Mouse (Mus musculus) stomach, embryonic 14.5 days (tissue): Measurements from ENCODE around the gene Rab11fip3. TPM values are rescaled to one million over a fixed set of nuclear protein-coding genes. Genes with fewer than 3 reads are reported as not detected.

ENCODE experiments used
- ATAC-seq: fragments of 200-750 bp; cut with Nextera tagmentation; 2 replicates; pipeline ENCODE4 v1.8.0; 2017; ENCODE audit warnings: low read depth, moderate TSS enrichment; ENCODE audit not compliant: insufficient number of reproducible peaks, insufficient read depth, low FRiP score
- H3K27ac ChIP-seq: fragments of 300-500 bp; sonication (generic); 2 replicates; pipeline ENCODE4 v1.5.1; 2014; ENCODE audit warnings: mild to moderate bottlenecking, low read length, moderate library complexity, mixed read lengths
- H3K27me3 ChIP-seq: fragments of 300-500 bp; sonication (generic); 2 replicates; pipeline ENCODE4 v1.6.1; 2014; ENCODE audit warnings: low read length, control low read depth, mixed read lengths; ENCODE audit not compliant: control insufficient read depth, insufficient read depth
- H3K36me3 ChIP-seq: fragments of 300-500 bp; sonication (generic); 2 replicates; pipeline ENCODE4 v1.6.1; 2014; ENCODE audit warnings: mild to moderate bottlenecking, control low read depth, low read length, moderate library complexity, mixed read lengths; ENCODE audit not compliant: control insufficient read depth, insufficient read depth
- H3K4me1 ChIP-seq: fragments of 300-500 bp; sonication (generic); 2 replicates; pipeline ENCODE4 v1.6.1; 2014; ENCODE audit warnings: low read length, control low read depth, mixed read lengths; ENCODE audit not compliant: control insufficient read depth, insufficient read depth
- H3K4me2 ChIP-seq: fragments of 300-500 bp; sonication (generic); replicated peaks from 2 replicates; pipeline ENCODE4 v1.6.1; 2014; ENCODE audit warnings: low read depth, low read length, control low read depth
- H3K4me3 ChIP-seq: fragments of 300-500 bp; sonication (generic); 2 replicates; pipeline ENCODE4 v1.5.1; 2014; ENCODE audit warnings: low read depth, low read length, control low read depth
- H3K9ac ChIP-seq: fragments of 300-500 bp; sonication (generic); replicated peaks from 2 replicates; pipeline ENCODE4 v1.6.1; 2014; ENCODE audit warnings: low read depth, mild to moderate bottlenecking, control low read depth, low read length, moderate library complexity, mixed read lengths
- H3K9me3 ChIP-seq: fragments of 300-500 bp; sonication (generic); 2 replicates; pipeline ENCODE4 v1.6.1; 2016; ENCODE audit warnings: low read depth, low read length, control low read depth; ENCODE audit not compliant: control insufficient read depth
- WGBS: fragments of 180-500 bp; shearing (Covaris S2); extraction: QIAGEN DNeasy Blood & Tissue Kit; methylation state at CpG from one replicate; pipeline ENCODE4 v1.1.7; 2014; 5-methylcytosine and 5-hydroxymethylcytosine counted together
- polyA plus RNA-seq: library from polyadenylated mRNA; unstranded; fragments of >200 nt; fragmentation: Nextera tagmentation; extraction: Ambion mirVana; gene quantifications from 2 replicates; pipeline ENCODE4 v1.2.1, GENCODE M21; 2014

The Rab11fip3 gene
- polyA plus RNA-seq, 1 experiment from 2014 or later = 11.4 TPM

DNA sequence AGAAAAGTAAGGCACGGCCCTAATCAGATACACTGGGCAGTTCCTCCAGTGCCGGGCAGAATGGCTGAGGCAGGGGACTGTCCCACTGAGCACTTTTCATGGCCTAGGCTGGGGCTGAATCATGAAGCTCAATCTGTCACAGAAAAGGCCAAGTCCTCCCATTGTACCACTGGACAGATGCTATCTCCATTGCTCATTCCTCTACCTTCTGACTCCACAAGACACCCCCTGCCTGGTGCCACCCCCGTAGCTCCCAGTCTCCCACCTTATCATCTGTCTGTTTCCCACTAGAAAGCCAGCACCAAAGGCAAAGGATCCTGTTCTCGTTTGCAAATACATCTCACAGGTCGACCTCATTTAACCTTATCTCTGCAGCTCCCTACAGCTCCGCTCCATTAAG, 37.3 kb downstream of the Rab11fip3 start:
- Histone ChIP-seq H3K36me3 (peaks cover 5% of the 10 kb centered on the region; the same call in 1 of the 2 replicates), H3K27me3 (no peaks in the 10 kb centered on the region), H3K4me3 (no peak overlapping the region), H3K4me1 (no peaks in the 10 kb centered on the region), H3K9me3 (no peaks in the 10 kb centered on the region), H3K27ac (no peak overlapping the region), H3K9ac (no peak overlapping the region), H3K4me2 (no peak overlapping the region)
- 77% methylated on average over 6 of the region's 6 CpGs for WGBS
- ATAC-seq = no peak

DNA sequence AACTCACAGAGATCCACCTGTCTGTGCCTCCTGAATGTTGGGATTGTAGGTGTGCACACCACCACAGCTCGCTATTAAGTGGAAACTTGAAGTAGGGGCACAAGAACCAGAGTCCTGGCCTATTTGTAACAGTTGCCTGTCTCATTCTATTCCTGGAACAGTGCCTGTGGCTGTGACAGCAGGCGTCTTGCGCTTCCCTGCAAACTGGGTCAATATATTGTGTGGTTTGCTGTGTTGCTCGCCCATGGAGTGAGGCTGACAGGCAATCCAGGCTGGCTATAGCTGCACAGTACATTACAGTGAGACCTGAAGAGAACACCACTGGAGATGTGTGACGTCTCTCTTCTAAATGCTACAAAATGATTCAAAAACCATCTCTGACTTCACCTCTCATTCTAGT, 37.8 kb downstream of the Rab11fip3 start:
- Histone ChIP-seq H3K4me2 (no peak overlapping the region), H3K4me1 (no peaks in the 10 kb centered on the region), H3K9ac (no peak overlapping the region), H3K36me3 (peaks cover 5% of the 10 kb centered on the region; the same call in 1 of the 2 replicates), H3K4me3 (no peak overlapping the region), H3K27ac (no peak overlapping the region), H3K9me3 (no peaks in the 10 kb centered on the region), H3K27me3 (no peaks in the 10 kb centered on the region)
- ATAC-seq = no peak
- WGBS = 90% methylated on average over 5 of the region's 5 CpGs

DNA sequence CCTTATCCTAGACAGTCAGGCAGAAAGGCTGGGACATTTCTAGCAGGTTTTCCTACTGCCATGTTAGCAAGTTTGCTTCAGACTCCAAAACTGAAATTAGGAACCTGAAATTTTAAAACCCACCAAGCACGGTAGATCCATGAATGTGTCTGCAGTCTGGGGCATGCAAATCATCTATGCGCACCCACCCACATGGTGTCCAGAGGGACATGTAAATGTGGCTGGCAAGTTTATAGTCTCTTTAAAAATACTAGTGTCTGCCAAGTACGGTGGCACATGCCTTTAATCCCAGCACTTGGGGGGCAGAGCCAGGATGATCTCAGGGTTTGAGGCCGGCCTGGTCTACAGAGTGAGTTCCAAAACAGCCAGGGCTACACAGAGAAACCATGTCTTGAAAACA, 41.1 kb downstream of the Rab11fip3 start:
- Histone ChIP-seq H3K9me3 (no peaks in the 10 kb centered on the region), H3K27ac (no peak overlapping the region), H3K4me2 (no peak overlapping the region), H3K9ac (no peak overlapping the region), H3K36me3 (no peaks in the 10 kb centered on the region; the same call in 1 of the 2 replicates), H3K27me3 (no peaks in the 10 kb centered on the region), H3K4me1 (no peaks in the 10 kb centered on the region), H3K4me3 (no peak overlapping the region)
- WGBS = 95% methylated on average over 4 of the region's 4 CpGs
- no peak for ATAC-seq

DNA sequence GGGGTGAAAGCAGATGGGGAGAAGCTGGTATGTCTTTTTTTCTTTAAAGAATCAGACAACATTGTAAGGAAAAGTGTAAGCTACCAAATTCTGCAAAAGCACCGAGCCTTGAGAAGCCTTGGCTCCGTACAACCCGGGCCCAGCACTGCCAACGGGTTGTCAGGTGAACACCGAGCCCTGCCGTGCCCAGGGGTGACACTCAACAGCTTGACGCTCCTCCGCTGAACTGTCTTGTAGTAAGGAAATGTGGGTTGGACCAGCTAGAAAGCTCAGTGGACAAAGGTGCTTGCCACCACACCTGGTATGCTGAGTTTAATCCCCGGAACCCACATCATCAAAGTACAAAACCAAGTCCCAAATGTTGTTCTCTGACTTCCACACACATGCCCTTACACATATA, 44.7 kb downstream of the Rab11fip3 start:
- Histone ChIP-seq H3K27me3 (no peaks in the 10 kb centered on the region), H3K4me3 (no peak overlapping the region), H3K9ac (no peak overlapping the region), H3K27ac (no peak overlapping the region), H3K4me2 (no peak overlapping the region), H3K36me3 (no peaks in the 10 kb centered on the region), H3K4me1 (no peaks in the 10 kb centered on the region), H3K9me3 (no peaks in the 10 kb centered on the region)
- 93% methylated on average over 9 of the region's 9 CpGs for WGBS
- no peak for ATAC-seq

DNA sequence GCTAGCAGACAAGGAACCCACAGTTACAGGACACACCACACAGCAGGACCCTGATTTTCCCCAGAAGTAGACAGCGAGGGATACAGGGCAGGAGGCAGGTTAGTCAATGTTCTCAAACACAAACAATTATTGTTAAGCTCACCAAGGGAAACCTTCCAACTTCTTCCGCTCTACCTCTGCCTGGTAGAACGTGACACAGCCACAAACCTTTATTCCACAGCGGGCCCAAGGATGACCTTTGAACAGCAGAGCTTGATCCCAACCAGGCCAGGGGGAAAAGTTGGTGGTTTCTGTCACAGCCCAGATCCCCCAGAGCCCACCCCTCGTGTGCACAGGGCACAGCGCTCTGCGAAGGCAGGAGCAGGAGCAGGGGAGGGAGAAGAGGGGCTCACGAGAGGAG, 45.4 kb downstream of the Rab11fip3 start:
- Histone ChIP-seq H3K36me3 (no peaks in the 10 kb centered on the region), H3K9me3 (no peaks in the 10 kb centered on the region), H3K4me1 (no peaks in the 10 kb centered on the region), H3K9ac (no peak overlapping the region), H3K4me3 (no peak overlapping the region), H3K27me3 (no peaks in the 10 kb centered on the region), H3K27ac (no peak overlapping the region), H3K4me2 (no peak overlapping the region)
- 92% methylated on average over 8 of the region's 8 CpGs for WGBS
- no peak for ATAC-seq

DNA sequence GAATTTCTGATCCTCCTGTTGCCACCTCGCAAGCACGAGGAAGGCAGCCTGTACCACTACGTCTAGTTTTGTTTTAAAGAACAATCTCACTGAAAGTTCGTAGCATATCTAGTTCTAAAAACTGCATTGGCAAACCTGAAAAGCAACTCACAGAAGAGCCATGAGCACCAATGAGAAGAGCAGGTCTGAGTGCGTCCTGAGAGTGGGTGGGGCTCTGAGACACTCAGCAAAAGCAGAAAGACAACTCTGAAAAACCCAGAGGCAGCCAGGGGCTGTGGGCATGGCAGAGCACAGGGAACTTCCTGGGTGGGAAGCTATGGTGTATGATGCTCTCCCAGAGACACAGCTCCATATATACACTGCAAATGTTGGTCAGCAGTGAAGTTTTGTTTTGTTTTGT, 46.2 kb downstream of the Rab11fip3 start:
- no peak for ATAC-seq
- Histone ChIP-seq H3K4me2 (no peak overlapping the region), H3K27ac (no peak overlapping the region), H3K9me3 (no peaks in the 10 kb centered on the region), H3K36me3 (no peaks in the 10 kb centered on the region), H3K9ac (no peak overlapping the region), H3K4me1 (no peaks in the 10 kb centered on the region), H3K4me3 (no peak overlapping the region), H3K27me3 (no peaks in the 10 kb centered on the region)
- 89% methylated on average over 5 of the region's 5 CpGs for WGBS

DNA sequence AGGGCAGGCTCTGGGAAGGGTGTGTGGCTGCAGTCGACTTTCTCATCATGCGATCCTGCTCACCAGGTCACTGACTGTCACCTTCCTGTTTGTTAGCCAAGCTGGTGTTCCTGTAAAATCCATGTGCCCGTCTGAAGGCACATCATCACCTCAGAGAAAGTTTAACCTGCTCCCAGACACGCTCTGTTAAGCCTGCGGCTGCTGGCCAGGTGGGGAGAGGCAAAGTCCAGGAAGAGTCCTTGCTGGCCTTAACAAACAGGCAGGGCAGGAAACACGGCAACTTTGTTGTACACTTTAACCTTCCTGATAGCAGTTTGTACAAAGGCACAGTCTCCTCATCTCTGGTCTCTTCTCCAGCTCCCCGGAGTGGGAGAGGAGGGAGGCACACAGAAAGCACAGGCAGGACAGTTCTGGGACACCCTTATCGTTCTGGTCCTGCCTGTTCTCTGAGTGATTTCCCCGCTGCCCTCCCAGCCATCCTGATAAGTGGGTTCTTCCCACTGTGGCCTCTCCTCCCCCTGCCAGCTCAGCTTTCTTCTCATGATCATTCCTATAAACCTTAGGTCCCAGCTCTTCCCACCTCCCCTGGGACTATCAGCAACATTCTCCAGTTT, 47.5 kb downstream of the Rab11fip3 start:
- no peak overlapping the region for H3K4me2 ChIP-seq
- H3K9ac ChIP-seq = no peak overlapping the region
- ATAC-seq = no peak
- WGBS = 62% methylated on average over 9 of the region's 9 CpGs
- H3K27me3 ChIP-seq = no peaks in the 10 kb centered on the region
- no peaks in the 10 kb centered on the region for H3K36me3 ChIP-seq
- no peak overlapping the region for H3K4me3 ChIP-seq
- no peak overlapping the region; the same call in 1 of the 2 replicates for H3K27ac ChIP-seq
- no peaks in the 10 kb centered on the region for H3K4me1 ChIP-seq
- no peaks in the 10 kb centered on the region for H3K9me3 ChIP-seq

DNA sequence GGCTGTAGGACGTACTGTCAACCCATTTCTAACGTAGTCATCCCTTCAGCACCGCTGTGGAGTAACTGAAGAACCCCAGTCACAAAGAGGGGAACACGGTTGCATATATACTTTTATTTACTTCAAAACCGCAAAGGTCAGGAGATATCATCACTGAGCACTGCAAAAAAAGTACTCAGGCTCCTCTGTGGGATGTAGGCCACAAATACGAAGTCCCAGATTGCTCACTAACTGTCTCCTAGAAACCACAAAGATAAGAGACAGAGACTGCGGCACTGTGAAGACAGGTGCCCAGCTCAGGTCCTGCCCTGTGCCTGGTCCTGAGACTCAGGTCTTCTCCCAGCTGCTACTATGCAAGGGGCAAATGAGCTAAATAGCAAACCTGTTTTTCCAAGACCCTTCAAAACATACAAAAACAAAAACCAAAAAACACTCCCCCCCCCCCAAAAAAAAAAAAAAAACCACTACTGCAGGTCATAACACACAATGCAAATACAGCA, 48.5 kb downstream of the Rab11fip3 start:
- no peaks in the 10 kb centered on the region for H3K4me1 ChIP-seq
- H3K4me2 ChIP-seq = no peak overlapping the region
- H3K27ac ChIP-seq = no peak overlapping the region
- no peak overlapping the region for H3K9ac ChIP-seq
- H3K9me3 ChIP-seq = no peaks in the 10 kb centered on the region
- no peaks in the 10 kb centered on the region for H3K36me3 ChIP-seq
- WGBS = 87% methylated on average over 7 of the region's 7 CpGs
- no peaks in the 10 kb centered on the region for H3K27me3 ChIP-seq
- no peak overlapping the region for H3K4me3 ChIP-seq
- ATAC-seq = no peak

DNA sequence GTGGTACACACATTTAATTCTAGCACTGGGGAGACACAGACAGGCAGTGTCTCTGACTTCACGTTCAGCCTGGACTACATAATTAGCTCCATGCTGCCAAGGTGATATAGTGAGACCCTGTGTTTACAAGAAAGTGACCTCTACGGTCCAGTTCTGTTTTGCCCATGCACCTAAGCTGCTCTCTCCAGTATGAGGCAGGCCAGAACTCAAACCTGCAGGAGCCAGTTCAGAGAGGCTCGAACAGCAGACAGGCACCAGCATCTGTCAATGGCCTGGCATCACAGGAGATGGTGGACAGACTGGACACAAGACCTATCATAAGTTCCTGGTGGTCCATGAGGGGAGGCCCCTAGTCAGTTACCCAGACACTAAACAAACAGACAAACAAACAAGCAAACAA, 51.0 kb downstream of the Rab11fip3 start:
- Histone ChIP-seq H3K9ac (no peak overlapping the region), H3K27ac (no peak overlapping the region), H3K36me3 (peaks cover 12% of the 10 kb centered on the region), H3K27me3 (no peaks in the 10 kb centered on the region), H3K9me3 (no peaks in the 10 kb centered on the region), H3K4me1 (no peaks in the 10 kb centered on the region), H3K4me2 (no peak overlapping the region), H3K4me3 (no peak overlapping the region)
- ATAC-seq = no peak
- 46% methylated on average over 3 of the region's 3 CpGs for WGBS
